Mouse (Mus musculus) brain, embryonic 14.5 days (tissue): ENCODE data around the gene Hsp90aa1.
A peak's percentile ranks its signal among the peaks of the same experiment; 100 is the strongest.

Source experiments
- CTCF ChIP-seq: fragments of 200-500 bp; IDR thresholded peaks from 2 replicates; pipeline ENCODE4 v1.5.1; 2012; ENCODE audit warnings: inconsistent platforms, mild to moderate bottlenecking, moderate library complexity, borderline replicate concordance; ENCODE audit not compliant: insufficient read depth, insufficient read length; ENCODE audit errors: extremely low read depth
- POLR2A ChIP-seq: fragments of 200-500 bp; IDR thresholded peaks from 2 replicates; pipeline ENCODE4 v1.6.1; 2012; ENCODE audit warnings: mild to moderate bottlenecking, inconsistent platforms, borderline replicate concordance; ENCODE audit not compliant: poor library complexity, insufficient read depth, insufficient read length, severe bottlenecking; ENCODE audit errors: extremely low read depth

DNA sequence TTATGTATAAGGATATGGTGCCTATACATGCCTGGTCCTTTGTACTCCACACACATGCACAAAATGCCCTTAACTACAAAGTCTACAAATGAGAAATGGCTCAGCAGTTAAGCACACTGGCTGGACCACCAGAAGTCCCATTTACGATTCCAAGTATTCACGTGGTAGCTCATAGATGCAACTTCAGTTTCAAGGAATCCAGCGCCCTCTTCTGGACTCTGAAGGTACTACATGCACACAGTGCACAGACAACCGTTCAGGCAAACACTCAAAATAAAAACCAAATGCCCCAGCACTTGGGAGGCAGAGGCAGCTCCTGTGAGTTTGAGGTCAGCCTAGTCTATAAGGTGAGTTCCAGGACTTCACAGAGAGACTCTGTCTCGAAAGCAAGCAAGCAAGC, 28.3 kb downstream of the Hsp90aa1 start:
- TF ChIP-seq CTCF (peak; percentile 62; the same call in 1 of the 2 replicates), POLR2A (no peak)
